Mouse (Mus musculus) forebrain, embryonic 14.5 days (tissue): ENCODE data around the gene Wnk2. TPM values are rescaled to one million over a fixed set of nuclear protein-coding genes. Genes with fewer than 3 reads are reported as not detected.

Experiments
- ATAC-seq: fragments of 200-750 bp; cut with Nextera tagmentation; 2 replicates; pipeline ENCODE4 v1.8.0; 2017; ENCODE audit warnings: mild to moderate bottlenecking, moderate library complexity
- DNase-seq: peaks from one replicate; pipeline ENCODE4 v3.0.0-alpha.2; 2015; ENCODE audit warnings: low spot score
- H3K27ac ChIP-seq: fragments of 300-500 bp; sonication (generic); 2 replicates; pipeline ENCODE4 v1.5.1; 2014; ENCODE audit warnings: low read depth, mild to moderate bottlenecking, control low read depth, low read length, moderate library complexity
- H3K27me3 ChIP-seq: fragments of 300-500 bp; sonication (generic); replicated peaks from 2 replicates; pipeline ENCODE4 v1.6.1; 2014; ENCODE audit warnings: low read length, control low read depth, mixed read lengths; ENCODE audit not compliant: control insufficient read depth, insufficient read depth
- H3K36me3 ChIP-seq: fragments of 300-500 bp; sonication (generic); 2 replicates; pipeline ENCODE4 v1.6.1; 2014; ENCODE audit warnings: low read length, control low read depth; ENCODE audit not compliant: control insufficient read depth, insufficient read depth
- H3K4me1 ChIP-seq: fragments of 300-500 bp; sonication (generic); 2 replicates; pipeline ENCODE4 v1.6.1; 2014; ENCODE audit warnings: antibody characterized with exemption, low read length, control low read depth; ENCODE audit not compliant: control insufficient read depth, insufficient read depth
- H3K4me2 ChIP-seq: fragments of 300-500 bp; sonication (generic); 2 replicates; pipeline ENCODE4 v1.6.1; 2014; ENCODE audit warnings: mild to moderate bottlenecking, control low read depth, low read length
- H3K4me3 ChIP-seq: fragments of 300-500 bp; sonication (generic); 2 replicates; pipeline ENCODE4 v1.5.1; 2014; ENCODE audit warnings: low read depth, low read length, control low read depth
- H3K9ac ChIP-seq: fragments of 300-500 bp; sonication (generic); 2 replicates; pipeline ENCODE4 v1.6.1; 2014; ENCODE audit warnings: mild to moderate bottlenecking, low read length, control low read depth, moderate library complexity
- H3K9me3 ChIP-seq: fragments of 300-500 bp; sonication (generic); replicated peaks from 2 replicates; pipeline ENCODE4 v1.6.1; 2016; ENCODE audit warnings: low read length, control low read depth, mixed read lengths; ENCODE audit not compliant: control insufficient read depth
- WGBS: fragments of 180-500 bp; shearing (Covaris S2); extraction: QIAGEN DNeasy Blood & Tissue Kit; methylation state at CpG from one replicate; pipeline ENCODE4 v1.1.7; 2014; 5-methylcytosine and 5-hydroxymethylcytosine counted together
- polyA plus RNA-seq: library from polyadenylated mRNA; unstranded; fragments of >200 nt; fragmentation: Nextera tagmentation; extraction: Ambion mirVana; gene quantifications from 2 replicates; pipeline ENCODE4 v1.2.1, GENCODE M21; 2014

Gene Wnk2
- polyA plus RNA-seq, 1 experiment from 2014 or later, result 14.9 TPM

- Histone ChIP-seq H3K4me2 (no peak overlapping the region), H3K4me1 (peaks cover 3% of the 10 kb centered on the region; the same call in 1 of the 2 replicates), H3K4me3 (no peak overlapping the region), H3K9ac (no peak overlapping the region), H3K36me3 (no peaks in the 10 kb centered on the region), H3K27me3 (no peaks in the 10 kb centered on the region), H3K27ac (no peak overlapping the region), H3K9me3 (no peaks in the 10 kb centered on the region)
- WGBS, result 22% methylated on average over 17 of the region's 17 CpGs
- ATAC-seq (peak; percentile 49), DNase-seq (peak; percentile 85)
These were observed 21.8 kb upstream of the Wnk2 start for GRCm38 (mm10) chr13:49169448-49170207.

- no peak overlapping the region for H3K4me3 ChIP-seq
- WGBS, result 68% methylated on average over 9 of the region's 9 CpGs
- H3K9ac ChIP-seq, result no peak overlapping the region
- H3K9me3 ChIP-seq, result no peaks in the 10 kb centered on the region
- no peaks in the 10 kb centered on the region for H3K36me3 ChIP-seq
- no peaks in the 10 kb centered on the region for H3K4me1 ChIP-seq
- H3K27me3 ChIP-seq, result no peaks in the 10 kb centered on the region
- ATAC-seq (no peak), DNase-seq (no peak)
- no peak overlapping the region for H3K27ac ChIP-seq
- no peak overlapping the region for H3K4me2 ChIP-seq
These were observed 19.3 kb upstream of the Wnk2 start for GRCm38 (mm10) chr13:49167081-49167480.

- no peaks in the 10 kb centered on the region for H3K27me3 ChIP-seq
- H3K9me3 ChIP-seq, result no peaks in the 10 kb centered on the region
- H3K4me2 ChIP-seq, result no peak overlapping the region
- no peak for DNase-seq
- WGBS, result 81% methylated on average over 7 of the region's 7 CpGs
- H3K9ac ChIP-seq, result no peak overlapping the region
- no peaks in the 10 kb centered on the region for H3K36me3 ChIP-seq
- no peaks in the 10 kb centered on the region for H3K4me1 ChIP-seq
- no peak overlapping the region for H3K4me3 ChIP-seq
- no peak for ATAC-seq
- H3K27ac ChIP-seq, result no peak overlapping the region
These were observed 15.8 kb upstream of the Wnk2 start for GRCm38 (mm10) chr13:49163645-49164044.

- H3K36me3 ChIP-seq, result no peaks in the 10 kb centered on the region
- no peaks in the 10 kb centered on the region for H3K27me3 ChIP-seq
- ATAC-seq, result no peak
- no peak overlapping the region for H3K9ac ChIP-seq
- no peak overlapping the region for H3K27ac ChIP-seq
- H3K4me3 ChIP-seq, result no peak overlapping the region
- H3K4me1 ChIP-seq, result no peaks in the 10 kb centered on the region
- DNase-seq, result no peak
- 81% methylated on average over 4 of the region's 4 CpGs for WGBS
- H3K4me2 ChIP-seq, result no peak overlapping the region
- H3K9me3 ChIP-seq, result no peaks in the 10 kb centered on the region
These were observed 14.9 kb upstream of the Wnk2 start for GRCm38 (mm10) chr13:49162722-49163121.

GRCm38 (mm10) chr13:49161236-49161635 lies 13.4 kb upstream of the Wnk2 start:
- Histone ChIP-seq H3K9ac (no peak overlapping the region), H3K27ac (no peak overlapping the region), H3K4me1 (no peaks in the 10 kb centered on the region), H3K27me3 (no peaks in the 10 kb centered on the region), H3K4me3 (no peak overlapping the region), H3K36me3 (no peaks in the 10 kb centered on the region), H3K4me2 (no peak overlapping the region), H3K9me3 (no peaks in the 10 kb centered on the region)
- WGBS, result 72% methylated on average over 2 of the region's 2 CpGs
- no peak for ATAC-seq
- no peak for DNase-seq

- no peak for ATAC-seq
- no peaks in the 10 kb centered on the region for H3K4me1 ChIP-seq
- no peak overlapping the region for H3K4me3 ChIP-seq
- no peak overlapping the region for H3K27ac ChIP-seq
- H3K36me3 ChIP-seq, result no peaks in the 10 kb centered on the region
- H3K27me3 ChIP-seq, result no peaks in the 10 kb centered on the region
- 76% methylated on average over 10 of the region's 10 CpGs for WGBS
- no peak overlapping the region for H3K9ac ChIP-seq
- DNase-seq, result no peak
- no peaks in the 10 kb centered on the region for H3K9me3 ChIP-seq
- no peak overlapping the region for H3K4me2 ChIP-seq
These were observed 10.4 kb upstream of the Wnk2 start for GRCm38 (mm10) chr13:49158040-49158713.

GRCm38 (mm10) chr13:49156645-49157044 lies 8.8 kb upstream of the Wnk2 start:
- no peak overlapping the region for H3K4me3 ChIP-seq
- ATAC-seq, result no peak

GRCm38 (mm10) chr13:49154621-49155020 lies 6.8 kb upstream of the Wnk2 start:
- Histone ChIP-seq H3K4me1 (no peaks in the 10 kb centered on the region), H3K27me3 (no peaks in the 10 kb centered on the region), H3K4me3 (no peak overlapping the region), H3K27ac (no peak overlapping the region), H3K9ac (no peak overlapping the region), H3K4me2 (no peak overlapping the region), H3K36me3 (no peaks in the 10 kb centered on the region), H3K9me3 (no peaks in the 10 kb centered on the region)
- ATAC-seq (no peak), DNase-seq (no peak)
- 58% methylated on average over 7 of the region's 7 CpGs for WGBS

More at GRCm38 (mm10) chr13:49156645-49157044, 8.8 kb upstream of the Wnk2 start:
- Histone ChIP-seq H3K27ac (no peak overlapping the region), H3K27me3 (no peaks in the 10 kb centered on the region), H3K9me3 (no peaks in the 10 kb centered on the region), H3K36me3 (no peaks in the 10 kb centered on the region), H3K4me1 (no peaks in the 10 kb centered on the region), H3K9ac (no peak overlapping the region), H3K4me2 (no peak overlapping the region)
- WGBS, result 84% methylated on average over 4 of the region's 4 CpGs
- DNase-seq, result no peak

- Histone ChIP-seq H3K27me3 (no peaks in the 10 kb centered on the region), H3K9ac (no peak overlapping the region), H3K4me1 (no peaks in the 10 kb centered on the region), H3K27ac (no peak overlapping the region), H3K36me3 (no peaks in the 10 kb centered on the region), H3K4me3 (no peak overlapping the region), H3K9me3 (no peaks in the 10 kb centered on the region), H3K4me2 (no peak overlapping the region)
- ATAC-seq (no peak), DNase-seq (no peak)
- WGBS, result 81% methylated on average over 10 of the region's 10 CpGs
These were observed 6.2 kb upstream of the Wnk2 start for GRCm38 (mm10) chr13:49154028-49154427.
